Mouse (Mus musculus) olfactory bulb, adult 2 months (tissue): ENCODE measurements around the gene Piwil1.

ENCODE experiments used
- CTCF ChIP-seq: fragments of 200-500 bp; IDR thresholded peaks from 2 replicates; pipeline ENCODE4 v1.5.1; 2012; ENCODE audit warnings: low read depth, mild to moderate bottlenecking, low read length, moderate library complexity; ENCODE audit not compliant: insufficient read depth
- POLR2A ChIP-seq: fragments of 200-500 bp; IDR thresholded peaks from 2 replicates; pipeline ENCODE4 v1.6.1; 2012; ENCODE audit warnings: mild to moderate bottlenecking, low read depth, low read length, moderate library complexity; ENCODE audit not compliant: insufficient read depth

DNA sequence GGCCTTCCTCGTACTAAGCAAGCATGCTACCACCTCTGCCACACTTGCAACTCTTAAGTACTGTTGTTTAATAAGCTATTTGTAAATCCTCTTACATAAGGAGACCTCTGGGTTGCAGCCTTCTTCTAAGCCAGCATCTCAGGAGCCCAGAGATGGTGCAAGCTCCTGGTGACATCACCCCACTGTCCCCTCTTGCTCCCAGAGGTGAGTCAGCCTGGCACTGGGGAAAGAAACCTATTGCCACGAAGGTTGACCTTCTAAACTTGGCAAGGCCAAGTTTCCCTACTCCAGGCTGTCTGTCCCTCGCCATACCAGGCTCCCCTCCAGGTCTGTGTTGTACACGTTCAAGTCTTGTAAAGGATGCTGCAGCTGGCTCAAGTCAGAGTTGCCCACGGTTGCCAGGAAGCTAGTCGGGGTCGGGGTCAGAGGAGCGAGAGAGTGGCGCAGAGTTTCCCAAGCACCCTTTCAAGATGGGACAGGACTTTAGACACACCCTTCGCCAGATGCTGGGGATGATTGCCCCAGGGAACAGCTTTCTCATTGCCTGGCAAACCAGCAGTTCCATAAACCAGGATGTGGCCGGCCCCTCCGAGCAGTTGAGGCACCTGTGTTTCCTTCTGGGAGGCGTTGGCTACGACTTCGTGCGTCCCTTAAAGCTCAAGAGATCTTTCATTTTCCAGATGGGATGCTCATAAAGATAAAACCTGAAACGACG is 7.6 kb upstream of the Piwil1 start:
- TF ChIP-seq POLR2A (no peak), CTCF (no peak)
